Mouse (Mus musculus): ENCODE results near the gene Crtac1. TPM values are rescaled to one million over a fixed set of nuclear protein-coding genes. Genes with fewer than 3 reads are reported as not detected.
A peak's percentile ranks its signal among the peaks of the same experiment; 100 is the strongest.

The Crtac1 gene
- polyA plus RNA-seq (2012; rRNA removed), result 0.99 and 6.4 TPM in 2 replicates

DNA sequence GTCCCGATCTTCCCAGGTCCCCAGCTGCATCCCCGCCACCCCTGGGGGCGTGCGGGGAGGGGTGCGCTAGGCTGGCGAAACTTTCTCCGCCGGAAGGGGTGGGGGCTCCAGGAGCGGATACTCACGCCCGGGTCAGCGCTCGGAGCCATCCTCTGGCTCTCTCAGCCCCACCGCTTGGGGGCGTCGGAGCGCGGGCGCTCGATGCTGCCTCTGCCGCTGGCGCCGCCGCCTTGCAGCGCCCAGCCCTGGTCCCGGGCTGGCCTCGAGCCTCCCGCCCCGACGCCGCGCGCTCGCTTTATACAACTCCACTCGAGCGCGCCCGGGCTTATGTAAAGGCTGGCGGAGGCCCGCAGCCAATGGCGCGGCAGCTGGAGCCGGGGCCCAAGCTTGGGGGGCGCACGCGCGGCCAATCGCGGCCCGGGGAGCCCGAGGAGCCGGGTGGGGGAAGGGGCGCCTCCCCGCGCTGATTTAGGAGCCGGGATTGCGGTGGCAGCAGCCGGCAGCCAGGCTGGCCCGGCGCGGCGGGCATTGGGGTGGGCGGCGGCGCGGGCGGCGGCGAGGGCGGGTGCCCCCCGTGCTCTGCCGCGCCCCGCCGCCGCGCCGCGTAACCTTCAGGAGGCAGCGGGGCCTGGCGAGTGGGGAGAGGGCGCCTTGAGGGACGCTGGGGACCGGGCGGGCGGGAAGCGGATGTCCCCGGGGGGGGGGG, at the start of gene Crtac1:
TSS of gene Crtac1 (minus strand) at position 299 of the 706 bp plus-strand sequence.
- no peak for DNase-seq (ENCODE audit: low read depth)

DNA sequence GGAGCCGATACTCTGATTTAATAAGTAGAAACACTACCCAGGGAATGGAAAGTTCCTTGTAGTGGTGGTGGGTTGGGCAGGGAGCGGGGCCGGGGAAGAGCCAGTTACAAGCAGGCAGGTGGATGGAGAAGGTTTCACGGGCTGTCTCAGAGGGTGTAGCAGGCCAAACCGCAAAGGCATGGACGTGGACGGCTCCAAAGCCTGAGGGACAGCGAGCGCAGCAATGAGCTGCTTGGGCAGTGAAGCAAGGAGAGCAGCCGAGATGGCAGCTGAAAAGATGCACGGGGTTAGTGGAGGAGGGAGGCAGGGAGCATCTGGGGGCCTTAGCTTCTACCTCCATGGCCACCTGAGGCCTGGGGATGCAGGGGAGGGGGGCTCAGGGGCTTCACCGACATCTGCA, 46.7 kb upstream of the Crtac1 start:
- DNase-seq (ENCODE audit: low read depth), result no peak

DNA sequence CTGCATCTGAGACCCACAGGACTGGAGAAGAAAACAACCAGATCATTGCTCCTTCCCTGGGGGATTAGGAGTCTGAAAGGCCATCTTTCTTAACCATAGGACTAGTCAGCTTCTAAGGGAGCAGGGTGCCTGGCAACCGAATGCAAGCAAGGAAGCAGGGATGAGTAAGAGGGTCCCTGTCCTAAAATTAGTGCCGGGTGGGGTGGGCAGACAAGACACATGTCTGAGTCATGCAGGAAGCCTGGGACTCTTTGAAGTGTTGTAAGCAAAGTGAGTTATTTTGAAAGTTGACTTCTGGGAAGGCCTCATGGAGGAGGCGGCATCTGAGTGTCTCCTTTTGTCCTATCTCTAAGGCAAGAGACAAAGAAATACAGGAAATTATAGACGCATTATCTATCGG, 46.2 kb upstream of the Crtac1 start:
- DNase-seq (ENCODE audit: low read depth), result no peak

DNA sequence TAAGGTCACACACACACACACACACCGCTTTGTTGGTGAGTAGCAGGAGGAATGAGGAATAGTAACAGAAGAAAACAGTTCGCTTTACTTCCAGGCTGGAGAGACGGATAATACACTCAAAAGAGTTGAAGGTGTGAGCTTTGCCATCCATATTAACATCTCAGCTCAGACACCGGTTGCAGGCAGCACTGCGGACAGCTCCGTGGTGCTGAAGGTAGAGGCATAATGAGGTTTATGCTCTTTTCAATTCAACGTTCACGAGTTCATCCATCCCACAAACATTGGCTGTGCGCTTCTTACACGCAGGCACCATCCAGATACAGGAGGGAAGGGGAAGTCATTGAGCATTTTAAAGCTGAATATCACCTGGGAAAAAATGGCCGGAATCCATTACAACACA, 41.2 kb upstream of the Crtac1 start:
- no peak for DNase-seq (ENCODE audit: low read depth)

DNA sequence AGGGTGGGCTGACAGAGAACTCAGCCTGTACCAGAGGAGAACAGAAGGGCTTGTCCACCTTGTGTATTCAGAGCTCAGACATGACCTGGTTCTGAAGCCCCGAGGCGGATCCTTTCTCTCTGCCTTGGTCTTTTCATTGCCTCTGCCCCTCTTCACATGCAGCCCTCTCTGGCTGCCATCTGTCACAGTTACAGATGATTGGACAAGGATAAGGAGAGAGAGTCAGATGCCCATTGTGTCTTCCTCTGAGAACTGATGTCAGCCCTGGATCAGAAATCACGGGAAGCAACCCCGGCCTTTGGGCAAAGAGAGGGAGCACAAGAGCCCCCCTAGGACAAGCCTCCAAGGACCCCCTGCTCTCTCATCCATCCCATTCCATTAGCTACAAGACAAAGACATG, 40.0 kb upstream of the Crtac1 start:
- DNase-seq (ENCODE audit: low read depth), result no peak

DNA sequence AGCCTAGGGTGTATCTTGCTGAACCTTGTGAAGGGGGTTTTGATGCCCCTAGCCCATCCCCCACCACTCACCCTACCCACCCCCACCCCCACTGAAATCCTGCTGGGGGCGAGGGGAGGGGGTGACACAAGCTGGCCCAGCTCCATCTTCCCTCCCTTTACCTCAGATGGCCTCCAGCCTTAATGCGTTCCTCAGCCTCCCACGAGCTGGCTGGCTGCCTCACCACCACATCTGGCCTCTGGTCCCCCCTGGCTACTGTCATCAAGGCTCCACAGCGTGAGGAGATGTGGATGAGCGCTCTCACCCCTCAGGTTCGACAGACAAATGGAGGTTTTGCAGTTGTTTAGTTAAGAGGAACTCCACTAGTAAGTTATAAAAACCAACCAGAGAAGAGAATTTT, 30.3 kb upstream of the Crtac1 start:
- DNase-seq (ENCODE audit: low read depth), result no peak

DNA sequence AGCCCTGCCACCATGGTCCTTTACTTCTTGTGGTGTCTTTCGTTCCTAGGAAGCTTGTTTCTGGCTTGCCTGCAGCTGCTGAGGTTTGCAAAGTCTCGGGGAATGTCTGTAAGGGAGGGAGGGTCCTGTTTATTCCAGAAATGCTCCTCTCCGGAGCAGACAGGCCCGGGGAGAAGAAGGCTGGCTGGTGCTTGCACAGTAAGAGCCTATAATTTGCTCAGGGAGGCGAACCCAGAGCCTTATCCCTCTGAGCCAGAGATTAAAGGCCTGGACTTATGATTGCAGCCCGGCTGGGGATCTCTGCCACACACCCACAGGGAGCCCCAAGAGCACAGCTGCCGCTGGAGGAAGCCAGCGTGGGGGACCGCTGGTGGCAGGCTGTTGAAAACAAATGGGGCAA, 29.8 kb upstream of the Crtac1 start:
- DNase-seq (ENCODE audit: low read depth), result no peak

DNA sequence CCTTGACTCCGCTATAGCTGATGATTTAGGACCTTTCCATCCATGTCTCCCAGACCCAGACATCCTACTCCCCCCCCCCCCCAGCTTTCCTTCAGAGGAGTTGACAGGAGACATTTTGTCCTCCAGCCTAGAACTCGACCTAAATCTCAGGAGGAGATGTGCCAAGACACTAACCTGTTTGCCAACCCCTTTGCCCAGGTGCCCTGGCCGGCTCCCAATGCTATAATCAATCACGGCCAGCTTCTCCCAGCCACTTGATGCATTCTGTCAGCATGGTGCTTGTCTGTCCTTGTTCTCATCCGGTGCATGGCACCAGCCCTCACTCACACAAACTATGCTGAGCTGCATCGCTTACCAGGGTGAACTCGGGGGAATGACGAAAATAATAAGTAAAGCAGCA, 27.9 kb upstream of the Crtac1 start:
- DNase-seq (ENCODE audit: low read depth), result peak; percentile 20

DNA sequence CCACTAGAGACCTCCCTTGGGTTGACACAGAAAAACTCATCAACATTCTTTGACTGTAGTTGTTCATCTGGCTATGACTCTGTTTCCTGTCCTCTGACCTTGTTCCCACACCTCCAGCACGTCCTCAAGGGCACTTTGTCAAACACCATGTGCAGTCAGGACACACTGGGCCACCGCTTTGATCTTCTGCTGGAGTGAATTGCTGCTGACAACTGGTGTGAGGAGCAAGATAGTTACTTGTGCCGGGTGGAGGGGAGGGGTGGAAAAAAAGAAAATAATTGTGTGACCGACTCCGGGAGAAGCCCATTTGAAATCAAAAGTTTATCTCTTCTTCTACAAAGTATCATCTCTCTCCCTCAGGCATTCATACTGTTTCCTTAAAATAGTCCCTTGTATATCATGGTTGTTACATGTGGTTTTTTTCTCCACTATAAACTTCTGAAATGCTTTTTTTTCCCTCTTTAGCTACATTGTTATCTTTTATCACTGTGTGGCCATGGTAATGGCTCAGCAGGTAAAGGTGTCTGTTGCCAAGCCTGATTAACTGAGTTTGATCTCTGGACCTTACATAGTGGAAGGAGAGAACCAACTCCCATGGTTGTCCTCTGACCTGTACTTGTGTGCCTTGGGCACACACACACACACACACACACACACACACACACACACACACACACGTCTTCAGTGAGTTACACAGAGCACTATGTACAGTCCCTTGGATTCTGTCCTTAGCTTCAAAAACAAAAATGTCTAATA, 23.1 kb upstream of the Crtac1 start:
- no peak for DNase-seq (ENCODE audit: low read depth)

DNA sequence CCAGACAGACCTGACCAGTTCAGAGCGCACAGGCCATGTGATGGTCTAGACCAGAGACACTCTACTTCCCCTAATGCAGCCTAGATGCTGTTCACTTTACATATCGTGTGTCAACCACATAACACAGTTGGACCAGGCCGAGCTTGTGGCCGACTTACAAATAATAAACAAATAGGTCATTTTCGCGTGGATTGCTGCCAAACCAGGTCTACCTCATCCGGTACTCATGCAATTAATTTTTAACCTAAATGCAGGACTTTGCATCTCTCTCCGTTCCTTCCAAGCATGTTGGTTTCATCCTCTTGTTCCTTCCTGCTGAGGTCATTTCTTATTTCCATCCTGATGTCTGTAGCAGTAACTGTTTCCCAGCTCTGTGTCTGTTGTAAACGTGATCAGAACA, 22.4 kb upstream of the Crtac1 start:
- DNase-seq (ENCODE audit: low read depth), result no peak

DNA sequence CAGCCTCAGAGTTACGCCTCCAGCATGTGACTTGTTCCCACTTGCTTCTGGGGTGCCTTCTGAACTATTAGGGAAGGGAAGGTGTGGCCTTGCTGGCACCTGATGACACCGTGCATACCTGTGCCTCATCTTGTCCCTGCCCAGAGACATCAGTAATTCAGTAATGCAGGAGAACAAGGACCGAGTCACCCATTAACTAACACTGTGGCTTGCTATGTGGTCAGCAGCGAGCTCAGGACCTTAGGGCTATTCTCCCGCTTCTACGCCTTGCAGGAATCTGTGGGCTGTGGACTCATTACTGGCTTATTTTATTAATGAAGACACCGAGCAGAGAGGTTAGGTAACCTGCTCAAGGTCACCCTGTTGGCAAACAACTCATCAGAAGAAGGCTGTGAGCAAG, 21.0 kb upstream of the Crtac1 start:
- no peak for DNase-seq (ENCODE audit: low read depth)

DNA sequence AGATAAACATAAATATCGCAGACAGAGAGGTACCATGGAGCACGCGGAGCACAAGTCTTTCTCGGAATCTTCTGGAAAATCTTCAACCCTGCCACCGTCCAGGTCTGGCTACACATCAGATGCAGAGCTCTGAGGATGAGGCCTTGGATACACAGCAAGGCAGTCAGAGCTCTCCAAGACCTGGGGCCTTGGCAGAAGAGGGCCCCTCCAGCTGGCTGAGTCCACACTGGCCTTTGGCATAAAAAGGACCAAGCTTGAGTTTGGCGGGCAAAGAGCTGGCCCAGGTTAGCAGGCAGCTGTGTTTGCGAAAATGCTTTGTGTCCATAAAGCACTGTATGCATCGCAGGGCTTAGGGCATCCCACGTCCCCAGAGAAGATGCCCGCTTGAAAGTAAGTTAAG, 17.0 kb upstream of the Crtac1 start:
- DNase-seq (ENCODE audit: low read depth), result no peak

DNA sequence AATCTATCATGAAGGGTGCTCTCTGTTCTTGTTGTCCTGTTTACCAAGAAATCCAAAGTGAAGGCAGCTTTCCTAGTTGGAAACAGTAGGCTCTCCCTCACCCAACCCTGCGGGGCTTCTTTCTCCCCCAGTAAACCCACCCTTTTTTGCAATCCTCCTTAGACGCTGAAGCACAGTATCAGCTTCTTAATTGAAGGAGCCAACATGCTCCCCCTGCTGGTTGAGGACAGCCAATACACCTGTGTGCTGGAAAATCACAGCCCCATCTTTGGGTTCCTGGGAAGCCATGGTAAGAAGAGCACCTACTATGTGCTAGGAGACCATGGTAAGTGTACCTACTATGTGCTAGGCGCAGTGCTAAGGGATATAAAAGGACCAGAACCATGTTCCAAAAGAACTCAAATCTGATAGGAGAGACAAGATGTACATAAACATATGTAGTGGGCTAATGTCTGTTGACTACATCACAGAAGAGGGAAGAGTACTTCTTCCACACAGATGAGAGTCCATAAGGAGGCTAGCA, 12.4 kb upstream of the Crtac1 start:
- no peak for DNase-seq (ENCODE audit: low read depth)

DNA sequence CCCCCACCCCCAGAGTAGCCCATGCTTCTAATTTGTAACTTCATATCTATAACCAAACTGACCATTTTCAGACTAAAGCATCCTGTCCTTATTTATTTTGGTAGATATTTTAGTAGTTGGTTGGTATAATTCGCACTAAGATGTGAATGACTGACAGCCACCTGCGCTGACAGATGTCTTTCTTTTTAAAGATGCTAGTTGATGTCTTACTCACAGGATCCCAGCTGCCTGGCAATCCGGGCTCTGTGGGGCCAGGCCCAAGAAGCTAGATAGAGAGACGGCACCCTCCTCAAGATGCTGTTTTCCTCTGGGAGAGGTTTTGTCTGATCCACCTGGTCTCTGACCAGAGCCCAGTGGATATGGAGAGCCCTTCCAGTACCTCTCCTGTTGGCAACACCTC, 11.7 kb upstream of the Crtac1 start:
- DNase-seq (ENCODE audit: low read depth), result no peak

DNA sequence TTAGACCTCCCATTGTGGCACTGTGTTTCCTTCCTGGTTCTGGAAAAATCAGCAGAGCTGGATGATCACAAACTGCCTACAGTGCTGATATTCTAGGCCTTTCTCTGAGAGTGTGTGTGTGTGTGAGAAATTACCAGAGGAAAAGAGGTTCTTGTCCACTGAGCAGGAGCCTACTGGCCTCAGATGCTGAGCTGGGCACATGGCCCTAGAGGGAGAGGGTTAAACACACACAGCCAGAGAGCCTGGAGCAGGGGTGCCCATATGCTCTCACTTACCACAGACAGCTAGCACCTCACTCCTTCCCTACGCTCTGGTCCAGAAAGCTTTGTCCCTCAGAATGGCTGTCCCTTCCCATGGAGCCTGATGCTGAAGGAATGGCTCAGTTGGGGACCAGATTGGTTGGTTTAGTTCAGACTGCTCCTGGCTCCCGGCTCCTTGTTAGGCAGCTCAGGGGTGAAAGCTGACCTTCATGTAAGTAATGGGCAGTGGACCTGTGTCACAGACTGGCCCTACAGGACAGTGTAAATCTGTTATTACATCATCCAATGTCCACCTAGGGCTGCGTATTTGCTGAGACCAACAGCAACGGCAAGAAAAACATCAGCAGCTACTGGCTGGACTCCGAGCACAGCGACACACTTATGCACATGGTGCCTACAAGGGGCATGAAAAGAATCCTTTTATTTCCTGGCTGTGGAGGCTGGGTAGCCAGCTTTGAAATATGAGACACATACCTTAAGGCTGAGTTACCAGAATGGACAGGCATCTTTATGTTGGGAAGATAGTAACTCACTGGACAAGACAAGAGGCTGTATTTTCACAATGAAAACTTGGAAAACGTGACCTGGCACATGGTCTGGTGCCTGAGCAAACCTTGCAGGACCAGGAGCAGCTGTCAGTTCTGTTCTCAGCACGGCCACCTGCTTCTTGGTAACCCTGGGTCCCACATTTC, 10.9 kb upstream of the Crtac1 start:
- DNase-seq (ENCODE audit: low read depth), result no peak

DNA sequence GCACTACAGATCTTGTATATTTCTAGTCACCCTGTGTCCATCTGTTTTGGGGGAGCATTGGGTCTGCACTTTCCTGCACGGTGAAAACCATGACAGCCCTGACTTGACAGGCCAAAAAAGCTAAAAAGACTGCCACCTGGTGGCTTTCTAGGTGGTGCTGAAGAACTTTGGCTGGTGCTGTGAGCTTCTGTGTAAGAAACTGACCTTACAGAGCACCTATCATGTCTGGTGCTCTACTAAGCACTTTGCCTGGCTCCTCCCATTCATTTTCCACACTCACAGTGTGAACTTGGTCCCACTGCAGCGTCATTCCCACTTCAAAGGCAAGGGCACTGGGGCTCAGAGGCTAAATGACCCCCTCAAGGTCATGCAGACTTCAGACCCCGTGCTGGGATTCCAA, 8.5 kb upstream of the Crtac1 start:
- no peak for DNase-seq (ENCODE audit: low read depth)

DNA sequence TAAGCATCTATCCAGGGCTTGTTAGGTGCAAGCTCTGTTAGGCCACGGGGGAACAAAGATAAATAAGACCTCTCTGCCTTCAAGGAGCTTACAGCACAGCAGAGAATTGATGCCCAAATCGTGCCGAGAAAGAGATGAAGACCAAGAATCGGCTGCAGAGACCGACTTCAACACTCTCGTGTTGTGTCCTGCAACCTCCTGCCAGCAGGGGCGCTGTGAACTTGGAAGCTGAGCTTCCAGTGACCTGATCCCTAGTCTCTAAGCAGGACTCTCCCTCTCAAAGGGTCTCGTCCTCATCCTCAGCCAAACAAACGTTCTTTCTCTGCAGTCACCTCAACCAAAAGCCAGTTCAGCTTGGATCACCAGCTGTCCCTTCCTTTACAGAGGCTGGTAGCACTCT, 7.8 kb upstream of the Crtac1 start:
- no peak for DNase-seq (ENCODE audit: low read depth)

DNA sequence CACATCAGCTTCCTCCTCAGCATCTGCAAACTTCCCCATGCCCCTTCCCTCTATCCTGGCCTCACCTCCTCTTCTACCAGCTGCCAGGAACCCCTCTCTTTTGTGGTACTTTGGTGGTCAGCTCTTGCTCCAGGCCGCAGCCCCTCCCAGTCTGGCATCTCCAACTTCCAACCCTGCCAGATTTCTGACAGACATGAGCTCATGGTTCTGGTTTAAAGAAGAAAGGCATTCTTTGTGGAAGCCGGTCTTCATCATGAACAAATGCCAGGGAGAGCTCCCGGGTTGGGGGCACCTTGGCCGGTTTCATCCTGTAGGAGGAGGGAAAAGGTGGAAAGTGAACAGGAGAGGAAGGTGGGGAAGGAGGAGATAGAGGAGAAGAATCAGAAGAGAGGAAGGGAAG, 4.0 kb upstream of the Crtac1 start:
- DNase-seq (ENCODE audit: low read depth), result no peak

DNA sequence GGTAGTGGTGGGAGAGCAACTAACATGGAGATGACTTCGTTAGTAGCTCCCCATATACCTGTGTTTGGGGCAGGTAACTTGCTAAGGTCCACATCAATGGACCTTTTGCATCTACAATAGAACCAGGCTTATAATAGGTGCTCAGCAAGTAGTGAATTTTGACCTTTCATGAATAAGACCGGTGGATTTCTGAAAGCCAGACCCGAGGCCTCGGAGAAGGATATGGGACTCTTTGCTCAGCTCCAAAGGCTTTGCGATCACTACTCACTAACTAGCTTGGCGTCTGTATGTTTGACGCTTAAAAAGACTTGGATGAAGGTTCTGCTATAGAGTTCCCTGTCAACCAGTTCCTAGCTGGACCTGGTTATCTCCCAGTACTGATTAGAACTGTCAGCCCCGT, 1.2 kb upstream of the Crtac1 start:
- no peak for DNase-seq (ENCODE audit: low read depth)

DNA sequence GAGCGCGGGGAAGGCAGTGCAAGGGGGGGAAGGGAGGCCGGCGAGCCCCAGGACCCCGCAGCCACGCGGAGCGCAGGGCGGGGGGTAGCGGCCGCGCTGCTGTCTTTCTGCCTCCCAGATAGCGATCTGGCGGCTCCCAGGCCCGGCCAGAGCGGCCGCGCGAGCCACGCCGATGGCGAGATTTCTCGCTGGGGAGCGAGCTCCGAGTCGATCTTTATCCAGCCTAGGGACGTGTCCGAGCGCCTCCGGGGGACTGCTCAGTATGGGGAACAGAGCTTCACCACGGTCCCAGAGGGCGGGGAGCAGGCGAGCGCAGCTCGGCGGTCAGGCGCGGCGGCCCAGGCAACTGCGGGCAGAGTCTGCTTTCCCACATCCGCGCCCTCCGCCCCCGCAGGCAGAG, 608 bp upstream of the Crtac1 start:
- DNase-seq (ENCODE audit: low read depth), result no peak

DNA sequence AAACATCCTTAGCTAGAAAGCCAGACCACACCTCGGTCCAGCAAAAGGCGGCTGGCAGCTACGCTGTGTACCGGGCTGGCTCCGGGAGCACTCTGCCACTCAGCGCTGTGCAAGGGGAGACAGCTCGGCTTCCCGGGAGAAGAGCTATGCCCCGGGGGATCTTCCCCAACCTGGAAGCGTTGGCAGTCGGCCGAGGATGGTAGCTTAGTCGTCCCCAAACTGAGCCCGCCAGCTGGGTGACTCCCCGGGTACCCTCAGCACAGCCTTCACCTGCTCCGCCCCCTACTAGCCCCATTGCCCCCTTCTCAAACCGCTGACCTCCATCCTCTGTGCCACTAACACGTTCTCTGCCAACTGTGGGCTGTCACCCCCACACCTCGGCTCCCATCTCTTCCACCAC, 602 bp downstream of the Crtac1 start:
- no peak for DNase-seq (ENCODE audit: low read depth)

DNA sequence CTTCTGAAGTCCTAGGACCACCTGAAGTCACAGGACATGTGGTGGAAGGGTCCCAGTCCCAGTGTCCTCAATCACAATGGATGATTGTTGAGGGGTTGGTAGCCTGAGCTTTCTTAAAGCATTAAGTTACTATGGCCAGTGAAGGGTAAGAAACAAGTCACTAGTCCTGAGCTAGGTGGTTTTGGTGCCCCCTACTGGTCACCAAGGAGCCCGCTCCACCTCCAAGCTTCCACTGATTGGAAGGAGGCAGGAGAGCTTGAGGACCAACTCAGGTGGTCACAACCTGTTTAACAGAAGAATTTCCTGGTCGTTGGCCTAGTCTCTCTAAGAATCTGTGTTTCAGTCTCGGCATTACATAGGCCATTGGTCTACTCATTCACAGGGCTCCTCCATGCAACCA, 2.2 kb downstream of the Crtac1 start:
- DNase-seq (ENCODE audit: low read depth), result no peak
